Mouse (Mus musculus) kidney, postnatal 0 days (tissue): ENCODE measurements around the gene St8sia2. TPM values are rescaled to one million over a fixed set of nuclear protein-coding genes. Genes with fewer than 3 reads are reported as not detected.

Experiments used
- ATAC-seq: fragments of 200-750 bp; cut with Nextera tagmentation; replicated peaks from 2 replicates; pipeline ENCODE4 v1.8.0; 2017; ENCODE audit warnings: low read depth, moderate number of reproducible peaks, moderate TSS enrichment, moderate library complexity; ENCODE audit not compliant: low FRiP score
- DNase-seq: peaks from one replicate; pipeline ENCODE4 v3.0.0-alpha.2; 2016; ENCODE audit warnings: low spot score
- H3K27ac ChIP-seq: fragments of 300-500 bp; sonication (generic); 2 replicates; pipeline ENCODE4 v1.5.1; 2014; ENCODE audit warnings: mild to moderate bottlenecking
- H3K27me3 ChIP-seq: fragments of 300-500 bp; sonication (generic); 2 replicates; pipeline ENCODE4 v1.6.1; 2014; ENCODE audit warnings: low read length, mixed read lengths; ENCODE audit not compliant: insufficient read depth
- H3K36me3 ChIP-seq: fragments of 300-500 bp; sonication (generic); 2 replicates; pipeline ENCODE4 v1.6.1; 2014; ENCODE audit warnings: low read length, mixed read lengths; ENCODE audit not compliant: insufficient read depth
- H3K4me1 ChIP-seq: fragments of 300-500 bp; sonication (generic); replicated peaks from 2 replicates; pipeline ENCODE4 v1.6.1; 2014; ENCODE audit warnings: antibody characterized with exemption, low read length, mixed read lengths; ENCODE audit not compliant: insufficient read depth
- H3K4me2 ChIP-seq: fragments of 300-500 bp; sonication (generic); 2 replicates; pipeline ENCODE4 v1.6.1; 2014; ENCODE audit warnings: mild to moderate bottlenecking, low read length, moderate library complexity, mixed read lengths
- H3K4me3 ChIP-seq: fragments of 300-500 bp; sonication (generic); replicated peaks from 2 replicates; pipeline ENCODE4 v1.5.1; 2014; ENCODE audit warnings: low read depth, low read length
- H3K9ac ChIP-seq: fragments of 300-500 bp; sonication (generic); 2 replicates; pipeline ENCODE4 v1.6.1; 2014; ENCODE audit warnings: low read depth, low read length
- H3K9me3 ChIP-seq: fragments of 300-500 bp; sonication (generic); replicated peaks from 2 replicates; pipeline ENCODE4 v1.6.1; 2016; ENCODE audit warnings: low read length, inconsistent platforms, mixed read lengths
- CTCF ChIP-seq: IDR thresholded peaks from 2 replicates; pipeline ENCODE4 v1.5.1; 2016; ENCODE audit warnings: antibody characterized with exemption, low read depth, mild to moderate bottlenecking, moderate library complexity
- WGBS: fragments of 180-500 bp; shearing (Covaris S2); extraction: QIAGEN DNeasy Blood & Tissue Kit; methylation state at CpG from one replicate; pipeline ENCODE4 v1.1.7; 2014; 5-methylcytosine and 5-hydroxymethylcytosine counted together
- polyA plus RNA-seq: library from polyadenylated mRNA; unstranded; fragments of >200 nt; fragmentation: Nextera tagmentation; extraction: Ambion mirVana; gene quantifications from 2 replicates; pipeline ENCODE4 v1.2.1, GENCODE M21; 2015

Gene St8sia2
- polyA plus RNA-seq, 1 experiment from 2014 or later = 5.1 TPM

- H3K4me3 ChIP-seq = no peak overlapping the region
- no peak for DNase-seq
- no peaks in the 10 kb centered on the region for H3K27me3 ChIP-seq
- WGBS = 91% methylated on average over 8 of the region's 8 CpGs
- TF ChIP-seq CTCF = no peak
- H3K4me1 ChIP-seq = peaks cover 11% of the 10 kb centered on the region; the same call in 1 of the 2 replicates
- no peak overlapping the region for H3K9ac ChIP-seq
- H3K27ac ChIP-seq = no peak overlapping the region
- ATAC-seq = no peak
- no peaks in the 10 kb centered on the region for H3K36me3 ChIP-seq
- no peaks in the 10 kb centered on the region for H3K9me3 ChIP-seq
- H3K4me2 ChIP-seq = no peak overlapping the region
Measured at GRCm38 (mm10) chr7:74045166-74045957, 31.9 kb upstream of the St8sia2 start.

- peaks cover 11% of the 10 kb centered on the region; the same call in 1 of the 2 replicates for H3K4me1 ChIP-seq
- peak; percentile 33; the same call in 1 of the 2 replicates for ATAC-seq
- H3K4me2 ChIP-seq = no peak overlapping the region
- no peak overlapping the region for H3K9ac ChIP-seq
- H3K4me3 ChIP-seq = no peak overlapping the region
- H3K27me3 ChIP-seq = no peaks in the 10 kb centered on the region
- H3K36me3 ChIP-seq = no peaks in the 10 kb centered on the region
- no peak; the same call in 1 of the 2 replicates for TF ChIP-seq CTCF
- H3K27ac ChIP-seq = no peak overlapping the region
- WGBS = 27% methylated on average over 13 of the region's 13 CpGs
- no peaks in the 10 kb centered on the region for H3K9me3 ChIP-seq
- peak; percentile 86 for DNase-seq
Measured at GRCm38 (mm10) chr7:74043562-74044138, 30.2 kb upstream of the St8sia2 start.

- no peak overlapping the region for H3K4me2 ChIP-seq
- no peaks in the 10 kb centered on the region for H3K36me3 ChIP-seq
- no peak overlapping the region for H3K27ac ChIP-seq
- TF ChIP-seq CTCF = peak; percentile 92
- no peak overlapping the region for H3K4me3 ChIP-seq
- no peaks in the 10 kb centered on the region for H3K9me3 ChIP-seq
- WGBS = 22% methylated on average over 5 of the region's 5 CpGs
- H3K9ac ChIP-seq = no peak overlapping the region
- no peaks in the 10 kb centered on the region for H3K27me3 ChIP-seq
- peak; percentile 84 for DNase-seq
- H3K4me1 ChIP-seq = no peaks in the 10 kb centered on the region
- ATAC-seq = no peak
Measured at GRCm38 (mm10) chr7:74025007-74025406, 11.5 kb upstream of the St8sia2 start.

GRCm38 (mm10) chr7:74024171-74024570, 10.7 kb upstream of the St8sia2 start:
- Histone ChIP-seq H3K36me3 (no peaks in the 10 kb centered on the region), H3K27ac (no peak overlapping the region), H3K9ac (no peak overlapping the region), H3K9me3 (no peaks in the 10 kb centered on the region), H3K4me3 (no peak overlapping the region), H3K4me1 (no peaks in the 10 kb centered on the region), H3K27me3 (no peaks in the 10 kb centered on the region), H3K4me2 (no peak overlapping the region)
- WGBS = 75% methylated on average over 3 of the region's 3 CpGs
- no peak for ATAC-seq
- no peak for TF ChIP-seq CTCF
- DNase-seq = no peak

GRCm38 (mm10) chr7:74022571-74022970, 9.1 kb upstream of the St8sia2 start:
- no peaks in the 10 kb centered on the region for H3K4me1 ChIP-seq
- no peaks in the 10 kb centered on the region for H3K36me3 ChIP-seq
- no peaks in the 10 kb centered on the region for H3K27me3 ChIP-seq
- H3K9ac ChIP-seq = no peak overlapping the region
- DNase-seq (peak; percentile 69), ATAC-seq (no peak)
- H3K27ac ChIP-seq = no peak overlapping the region
- H3K4me2 ChIP-seq = no peak overlapping the region
- WGBS = 49% methylated on average over 2 of the region's 2 CpGs
- no peak overlapping the region for H3K4me3 ChIP-seq
- H3K9me3 ChIP-seq = no peaks in the 10 kb centered on the region
- no peak for TF ChIP-seq CTCF

- Histone ChIP-seq H3K4me3 (no peak overlapping the region), H3K4me2 (no peak overlapping the region), H3K4me1 (no peaks in the 10 kb centered on the region), H3K9me3 (no peaks in the 10 kb centered on the region), H3K9ac (no peak overlapping the region), H3K27me3 (no peaks in the 10 kb centered on the region), H3K36me3 (no peaks in the 10 kb centered on the region), H3K27ac (no peak overlapping the region)
- WGBS = 74% methylated on average over 6 of the region's 6 CpGs
- no peak for TF ChIP-seq CTCF
- DNase-seq (no peak), ATAC-seq (no peak)
Measured at GRCm38 (mm10) chr7:74021771-74022170, 8.3 kb upstream of the St8sia2 start.
